Mouse (Mus musculus) cortical plate, adult 2 months (tissue): ENCODE data around the gene Cyp1b1.

Experiments used
- CTCF ChIP-seq: fragments of 200-500 bp; IDR thresholded peaks from 2 replicates; pipeline ENCODE4 v1.5.1; 2011; ENCODE audit warnings: mild to moderate bottlenecking, control low read depth, low read length; ENCODE audit not compliant: insufficient read depth; ENCODE audit errors: extremely low read depth
- POLR2A ChIP-seq: fragments of 200-500 bp; IDR thresholded peaks from 2 replicates; pipeline ENCODE4 v1.6.1; 2011; ENCODE audit warnings: mild to moderate bottlenecking, low read length, control low read depth; ENCODE audit not compliant: insufficient read depth; ENCODE audit errors: extremely low read depth

DNA sequence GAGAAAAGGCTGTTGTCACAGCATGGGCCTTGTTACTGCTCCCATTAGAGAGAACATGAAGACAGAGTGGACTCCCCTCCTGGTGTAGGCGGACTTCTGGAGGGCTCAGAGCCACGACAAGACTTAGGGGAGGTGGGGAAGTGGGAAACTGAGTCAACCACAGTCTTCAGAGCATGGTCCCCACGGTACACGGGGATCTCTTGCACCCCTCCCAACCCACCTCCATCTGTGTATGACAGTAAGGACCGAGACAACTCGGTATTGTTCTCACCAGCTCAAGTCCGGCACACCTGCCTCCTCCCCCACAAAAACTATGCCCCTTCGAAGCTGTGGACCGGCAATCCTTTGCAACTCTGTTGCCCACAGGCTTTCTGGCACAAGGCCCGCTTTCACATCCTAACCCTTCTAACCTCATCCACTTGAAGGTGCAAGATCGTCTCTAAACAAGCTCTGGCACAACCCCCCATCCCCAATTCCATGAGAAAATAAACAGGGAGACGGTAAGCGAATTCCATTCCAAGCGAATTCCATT lies 13.3 kb upstream of the Cyp1b1 start:
- TF ChIP-seq CTCF (no peak), POLR2A (no peak)
